Mouse (Mus musculus) forebrain, postnatal 0 days (tissue): ENCODE results near the gene Fcgrt. TPM values are rescaled to one million over a fixed set of nuclear protein-coding genes. Genes with fewer than 3 reads are reported as not detected.

Source experiments
- ATAC-seq: fragments of 200-750 bp; cut with Nextera tagmentation; 2 replicates; pipeline ENCODE4 v1.8.0; 2017; ENCODE audit warnings: mild to moderate bottlenecking, moderate library complexity
- DNase-seq: peaks from one replicate; pipeline ENCODE4 v3.0.0-alpha.2; 2015
- H3K27ac ChIP-seq: fragments of 300-500 bp; sonication (generic); 2 replicates; pipeline ENCODE4 v1.5.1; 2014; ENCODE audit warnings: low read depth, mild to moderate bottlenecking, antibody characterized with exemption, low read length, moderate library complexity, mixed read lengths
- H3K27me3 ChIP-seq: fragments of 300-500 bp; sonication (generic); 2 replicates; pipeline ENCODE4 v1.6.1; 2014; ENCODE audit warnings: mild to moderate bottlenecking, low read length, mixed read lengths; ENCODE audit not compliant: insufficient read depth
- H3K36me3 ChIP-seq: fragments of 300-500 bp; sonication (generic); 2 replicates; pipeline ENCODE4 v1.6.1; 2014; ENCODE audit warnings: mild to moderate bottlenecking, moderate library complexity; ENCODE audit not compliant: insufficient read depth
- H3K4me1 ChIP-seq: fragments of 300-500 bp; sonication (generic); 2 replicates; pipeline ENCODE4 v1.6.1; 2014; ENCODE audit warnings: antibody characterized with exemption; ENCODE audit not compliant: insufficient read depth
- H3K4me2 ChIP-seq: fragments of 300-500 bp; sonication (generic); 2 replicates; pipeline ENCODE4 v1.6.1; 2014; ENCODE audit warnings: low read depth, mild to moderate bottlenecking, moderate library complexity
- H3K4me3 ChIP-seq: fragments of 300-500 bp; sonication (generic); 2 replicates; pipeline ENCODE4 v1.5.1; 2014; ENCODE audit warnings: low read depth, low read length, mixed read lengths
- H3K9ac ChIP-seq: fragments of 300-500 bp; sonication (generic); 2 replicates; pipeline ENCODE4 v1.6.1; 2014; ENCODE audit warnings: mild to moderate bottlenecking
- H3K9me3 ChIP-seq: fragments of 300-500 bp; sonication (generic); 2 replicates; pipeline ENCODE4 v1.6.1; 2016; ENCODE audit warnings: low read length
- CTCF ChIP-seq: sonication (generic); IDR thresholded peaks from 2 replicates; pipeline ENCODE4 v1.5.1; 2016; ENCODE audit warnings: antibody characterized with exemption, control low read depth, low read depth
- WGBS: fragments of 180-500 bp; shearing (Covaris S2); extraction: QIAGEN DNeasy Blood & Tissue Kit; methylation state at CpG from one replicate; pipeline ENCODE4 v1.1.7; 2014; 5-methylcytosine and 5-hydroxymethylcytosine counted together
- polyA plus RNA-seq: library from polyadenylated mRNA; unstranded; fragments of >200 nt; fragmentation: Nextera tagmentation; extraction: Ambion mirVana; gene quantifications from 2 replicates; pipeline ENCODE4 v1.2.1, GENCODE M21; 2015
- total RNA-seq: library from RNA; depleted of rRNA; stranded (reverse); fragments of >200 nt; gene quantifications from 2 replicates; pipeline ENCODE4 v1.2.3, GENCODE M21; 2014

Fcgrt gene
- total and polyA plus RNA-seq, 2 experiments from 2014 or later, result 29.4 to 35.1 TPM

DNA sequence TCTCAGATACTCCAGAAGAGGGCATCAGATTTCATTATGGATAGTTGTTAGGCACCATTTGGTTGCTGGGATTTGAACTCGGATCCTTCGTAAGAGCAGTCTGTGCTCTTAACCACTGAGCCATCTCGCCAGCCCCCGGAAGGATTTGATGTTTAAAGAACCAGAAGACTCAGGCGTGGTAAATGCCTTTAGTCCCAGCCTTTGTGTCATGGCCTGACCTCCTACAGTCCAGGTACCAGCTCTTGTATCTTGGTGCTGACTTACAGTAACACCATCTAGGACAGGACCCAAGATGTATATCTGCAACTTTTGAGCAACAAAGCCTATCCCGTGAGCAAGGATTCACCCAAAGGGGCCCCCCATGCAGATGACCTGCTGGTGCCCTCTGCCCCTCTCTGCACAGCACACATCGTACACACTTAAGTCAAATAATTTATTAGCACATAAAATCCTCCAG lies 21.5 kb upstream of the Fcgrt start:
- H3K27ac ChIP-seq, result peak overlapping the region; percentile 92
- no peak for ATAC-seq
- DNase-seq, result no peak
- H3K9me3 ChIP-seq, result no peaks in the 10 kb centered on the region
- no peak overlapping the region for H3K4me2 ChIP-seq
- 0 out of 2 replicates have a peak, but pooled peaks have one; percentile 43 for TF ChIP-seq CTCF
- H3K36me3 ChIP-seq, result peaks cover 53% of the 10 kb centered on the region
- H3K4me1 ChIP-seq, result peaks cover 14% of the 10 kb centered on the region
- H3K9ac ChIP-seq, result no peak overlapping the region
- no peaks in the 10 kb centered on the region for H3K27me3 ChIP-seq
- WGBS, result 20% methylated on average over 7 of the region's 7 CpGs
- no peak overlapping the region for H3K4me3 ChIP-seq

DNA sequence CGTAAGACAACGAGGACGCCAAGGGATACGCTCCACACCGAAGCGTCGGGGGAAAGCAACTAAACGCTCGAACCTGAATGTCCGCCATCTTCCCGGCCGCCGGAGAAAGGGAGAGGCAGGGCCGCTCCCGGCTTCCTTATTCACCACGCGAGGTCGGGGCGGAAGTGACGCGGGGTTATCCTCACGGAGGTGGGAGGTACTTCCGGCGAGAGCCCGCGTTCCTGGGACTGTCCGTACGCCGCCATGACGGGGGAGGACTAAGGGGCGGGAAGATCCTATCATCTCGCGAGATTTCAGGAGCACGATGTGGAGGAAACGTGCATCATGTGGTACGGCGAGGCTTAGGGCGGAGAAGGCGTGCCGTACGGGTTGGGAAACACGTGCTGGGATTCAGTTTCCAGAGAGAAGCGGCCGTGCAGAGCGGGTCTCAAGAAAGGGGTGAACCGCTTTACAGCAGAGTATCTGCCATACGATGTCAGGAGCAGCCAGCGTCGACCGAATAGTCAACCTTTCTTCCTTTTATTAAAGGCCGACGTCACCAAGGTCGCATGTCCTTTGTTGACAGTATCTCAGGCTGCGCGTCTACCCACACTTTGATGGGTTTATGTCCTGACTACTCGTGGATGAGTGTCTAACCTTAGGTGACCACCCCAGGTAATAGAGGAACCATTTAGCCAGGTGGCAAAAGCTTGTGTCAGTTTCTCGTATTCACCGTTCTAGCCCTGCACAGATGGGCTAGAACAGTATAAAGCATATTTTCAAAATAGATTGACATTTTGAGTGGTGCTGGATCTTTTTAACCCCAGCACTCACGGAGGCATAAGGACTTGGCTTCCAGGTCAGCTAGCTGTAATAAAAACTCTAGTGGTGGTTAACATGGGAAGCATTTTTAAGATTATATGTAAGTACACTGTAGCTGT lies 20.8 kb upstream of the Fcgrt start, which contains the start of gene Rps11:
Rps11 (minus strand) TSS at position 216 of the 920 bp plus-strand sequence.
- WGBS, result 2% methylated on average over 59 of the region's 59 CpGs
- TF ChIP-seq CTCF, result no peak; the same call in none of the 2 replicates
- H3K27me3 ChIP-seq, result no peaks in the 10 kb centered on the region
- H3K4me1 ChIP-seq, result peaks cover 11% of the 10 kb centered on the region
- peak; percentile 100 for DNase-seq
- H3K4me2 ChIP-seq, result peak within 1 kb of the TSS; percentile 91
- peak within 1 kb of the TSS; percentile 99 for H3K9ac ChIP-seq
- H3K36me3 ChIP-seq, result peaks cover 60% of the 10 kb centered on the region
- peak within 1 kb of the TSS; percentile 92 for H3K27ac ChIP-seq
- peak within 1 kb of the TSS; percentile 86 for H3K4me3 ChIP-seq
- H3K9me3 ChIP-seq, result no peaks in the 10 kb centered on the region
- peak; percentile 85 for ATAC-seq

- no peaks in the 10 kb centered on the region for H3K27me3 ChIP-seq
- WGBS, result 22% methylated on average over 12 of the region's 12 CpGs
- H3K4me3 ChIP-seq, result peak overlapping the region; percentile 86
- peak overlapping the region; percentile 99 for H3K9ac ChIP-seq
- DNase-seq (no peak), ATAC-seq (no peak)
- H3K4me1 ChIP-seq, result peaks cover 11% of the 10 kb centered on the region
- peaks cover 68% of the 10 kb centered on the region for H3K36me3 ChIP-seq
- H3K9me3 ChIP-seq, result no peaks in the 10 kb centered on the region
- TF ChIP-seq CTCF, result no peak
- peak overlapping the region; percentile 92 for H3K27ac ChIP-seq
- H3K4me2 ChIP-seq, result peak overlapping the region; percentile 91
Observed at GRCm38 (mm10) chr7:45123186-45123570, 19.5 kb upstream of the Fcgrt start.

- no peaks in the 10 kb centered on the region for H3K9me3 ChIP-seq
- peaks cover 73% of the 10 kb centered on the region for H3K36me3 ChIP-seq
- no peak for ATAC-seq
- 86% methylated on average over 15 of the region's 15 CpGs for WGBS
- TF ChIP-seq CTCF, result no peak
- no peak overlapping the region for H3K27ac ChIP-seq
- H3K4me1 ChIP-seq, result peaks cover 11% of the 10 kb centered on the region
- H3K9ac ChIP-seq, result peak overlapping the region; percentile 99
- H3K27me3 ChIP-seq, result no peaks in the 10 kb centered on the region
- peak overlapping the region; percentile 86 for H3K4me3 ChIP-seq
- DNase-seq, result no peak
- peak overlapping the region; percentile 91 for H3K4me2 ChIP-seq
Observed at GRCm38 (mm10) chr7:45122561-45123185, 19.0 kb upstream of the Fcgrt start.

DNA sequence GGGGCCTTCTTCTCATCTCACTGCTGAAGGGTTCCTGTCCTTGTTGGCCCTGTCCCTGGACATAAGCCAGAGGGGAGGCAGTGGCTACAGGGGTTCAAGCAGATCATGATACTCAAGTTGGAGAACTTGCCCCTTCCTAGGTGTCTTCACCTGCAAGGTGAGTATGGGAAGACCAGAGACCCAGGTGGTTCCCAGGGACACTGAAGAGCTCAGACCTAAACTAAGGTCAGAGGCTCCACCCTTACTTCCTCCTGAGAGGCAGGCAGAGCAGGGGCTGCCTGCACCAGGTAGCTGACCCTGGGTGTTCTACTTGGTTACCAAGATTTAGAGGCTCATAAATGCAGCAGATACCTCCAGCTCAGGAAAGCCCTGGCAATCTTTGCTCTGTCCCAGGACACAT lies 18.3 kb upstream of the Fcgrt start:
- H3K36me3 ChIP-seq, result peaks cover 73% of the 10 kb centered on the region
- no peak for DNase-seq
- TF ChIP-seq CTCF, result no peak
- no peak overlapping the region for H3K4me3 ChIP-seq
- peaks cover 11% of the 10 kb centered on the region for H3K4me1 ChIP-seq
- no peaks in the 10 kb centered on the region for H3K9me3 ChIP-seq
- H3K4me2 ChIP-seq, result no peak overlapping the region
- no peak for ATAC-seq
- H3K27ac ChIP-seq, result no peak overlapping the region
- no peaks in the 10 kb centered on the region for H3K27me3 ChIP-seq
- H3K9ac ChIP-seq, result no peak overlapping the region

DNA sequence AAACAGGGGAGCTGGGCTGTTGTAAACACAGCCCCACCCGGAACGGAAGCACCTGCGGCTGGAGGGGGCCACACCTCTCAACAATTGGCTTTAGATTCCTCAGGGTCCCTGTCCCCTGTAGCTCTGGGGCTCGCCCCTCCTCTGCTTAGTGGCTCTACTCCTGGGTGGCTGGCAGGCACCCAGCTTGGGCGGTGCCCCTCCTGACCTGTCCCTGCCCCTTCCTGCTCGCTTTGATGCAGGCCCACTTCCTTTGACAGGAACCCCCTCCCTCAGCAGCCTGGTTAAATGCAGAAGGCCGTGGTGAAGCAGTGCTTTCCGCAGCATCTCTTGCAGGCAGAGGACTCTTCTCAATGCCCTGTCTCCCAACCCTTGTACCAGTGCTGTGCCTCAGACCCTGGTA lies 17.8 kb upstream of the Fcgrt start:
- no peak for ATAC-seq
- Histone ChIP-seq H3K4me1 (peaks cover 11% of the 10 kb centered on the region), H3K27ac (no peak overlapping the region), H3K4me3 (no peak overlapping the region), H3K9ac (no peak overlapping the region), H3K27me3 (no peaks in the 10 kb centered on the region), H3K4me2 (no peak overlapping the region), H3K9me3 (no peaks in the 10 kb centered on the region), H3K36me3 (peaks cover 67% of the 10 kb centered on the region)
- DNase-seq, result no peak
- whole genome bisulfite sequencing, result 59% methylated on average over 8 of the region's 8 CpGs
- TF ChIP-seq CTCF, result no peak
